Mouse (Mus musculus): ENCODE results near the gene Wwox.
"Not testable (repeated sequence)": the region's sequence is repeated elsewhere in the genome, so short reads cannot be mapped to it uniquely, and the experiment has no call there.

Gene Wwox

DNA sequence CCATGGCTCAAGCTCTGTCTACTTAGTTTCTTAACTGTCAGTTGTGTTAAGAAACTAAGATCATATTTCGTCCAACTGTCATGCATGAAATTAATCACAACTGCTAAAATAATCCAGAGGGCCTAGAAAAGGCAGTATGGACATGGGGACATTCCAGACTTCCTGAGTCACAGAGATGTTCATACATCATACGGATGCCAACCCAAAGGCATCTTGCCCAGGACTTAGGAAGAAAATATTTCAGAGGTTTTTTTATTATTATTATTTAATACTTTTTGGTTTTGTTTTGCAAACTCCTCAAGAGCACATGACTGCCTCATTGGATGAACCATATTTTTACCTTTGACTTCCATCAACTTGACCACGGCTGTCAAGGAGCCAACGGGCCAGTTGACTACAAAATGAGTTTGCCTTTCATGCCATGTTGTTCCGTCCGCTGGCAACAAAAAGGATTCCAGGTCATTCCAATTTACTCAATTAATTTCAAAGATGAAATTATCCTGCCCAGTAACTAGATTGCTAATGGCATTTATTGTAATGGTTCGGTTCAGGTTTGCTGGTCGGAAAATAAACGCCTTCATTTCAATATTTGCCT is 367.5 kb downstream of the Wwox start:
- no peak for DNase-seq (ENCODE audit: extremely low spot score)

- no peak for DNase-seq (ENCODE audit: extremely low spot score)
Observed at GRCm38 (mm10) chr8:114807676-114808426, 368.4 kb downstream of the Wwox start.

GRCm38 (mm10) chr8:114810470-114810869 is 371.0 kb downstream of the Wwox start:
- no peak for DNase-seq (ENCODE audit: extremely low spot score)

DNA sequence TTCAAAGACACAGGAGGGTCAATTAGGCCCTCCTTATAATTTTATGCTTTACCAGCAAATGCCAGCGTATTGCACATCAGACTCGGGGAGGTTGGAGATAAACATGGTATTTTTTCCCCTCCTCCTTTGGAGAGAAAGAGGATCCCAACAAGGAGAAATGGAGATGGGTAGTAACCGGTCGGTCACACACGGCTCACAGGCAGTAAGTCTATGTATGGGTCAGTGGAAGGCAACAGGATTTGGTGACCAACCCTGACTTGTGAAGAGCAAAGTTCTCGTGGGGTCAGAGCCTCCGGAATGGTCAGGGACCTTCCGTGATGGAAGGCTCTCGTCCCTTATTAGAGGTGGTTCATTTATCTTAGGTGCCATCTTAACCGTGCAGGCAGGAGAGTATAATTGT is 374.4 kb downstream of the Wwox start:
- no peak for DNase-seq (ENCODE audit: extremely low spot score)

DNA sequence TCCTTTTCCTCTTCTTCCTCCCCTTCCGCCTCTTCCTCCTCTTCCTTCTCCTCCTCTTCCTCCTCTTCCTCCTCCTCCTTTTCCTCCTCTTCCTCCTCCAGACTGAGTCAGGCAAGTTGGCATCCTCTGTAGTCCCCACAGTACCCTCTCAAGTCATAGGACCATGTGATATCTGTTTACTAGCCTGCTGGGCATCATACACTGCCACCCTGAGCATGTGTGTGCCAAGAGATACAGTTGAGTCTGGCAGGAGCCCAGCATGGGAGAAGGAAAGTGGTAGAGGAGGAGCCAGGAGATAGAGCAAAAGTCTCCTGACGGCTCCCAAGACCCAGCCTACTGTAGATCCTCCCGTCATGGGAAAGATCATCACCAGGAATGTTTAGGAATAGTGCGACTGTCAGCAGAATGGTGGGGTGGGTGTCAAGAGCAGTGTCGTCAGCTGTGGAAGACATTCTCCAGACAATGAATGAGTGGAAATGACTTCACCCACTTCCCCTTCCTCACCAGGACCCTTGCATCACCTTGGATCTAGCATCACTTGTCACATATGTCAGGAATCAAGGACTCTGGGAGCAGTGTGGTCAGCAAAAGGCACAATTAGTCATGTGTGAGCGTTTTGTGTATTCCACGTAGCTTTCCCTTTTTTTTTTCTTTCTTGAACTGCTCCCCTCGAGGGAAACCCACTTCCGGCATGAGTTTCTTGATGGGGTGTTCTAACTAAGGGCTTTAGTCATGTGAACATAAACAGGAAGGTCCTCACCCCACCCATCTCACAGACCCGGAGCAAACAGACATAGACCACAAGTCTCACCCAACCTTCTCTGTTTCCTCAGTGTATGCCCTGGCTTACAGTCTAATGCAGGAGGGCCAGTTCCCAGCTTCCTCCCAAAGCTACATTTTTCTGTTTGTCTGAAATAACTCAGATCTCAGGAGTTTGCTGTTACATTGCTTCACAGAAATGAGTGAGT is 375.6 kb downstream of the Wwox start:
- DNase-seq (ENCODE audit: extremely low spot score), result no peak

DNA sequence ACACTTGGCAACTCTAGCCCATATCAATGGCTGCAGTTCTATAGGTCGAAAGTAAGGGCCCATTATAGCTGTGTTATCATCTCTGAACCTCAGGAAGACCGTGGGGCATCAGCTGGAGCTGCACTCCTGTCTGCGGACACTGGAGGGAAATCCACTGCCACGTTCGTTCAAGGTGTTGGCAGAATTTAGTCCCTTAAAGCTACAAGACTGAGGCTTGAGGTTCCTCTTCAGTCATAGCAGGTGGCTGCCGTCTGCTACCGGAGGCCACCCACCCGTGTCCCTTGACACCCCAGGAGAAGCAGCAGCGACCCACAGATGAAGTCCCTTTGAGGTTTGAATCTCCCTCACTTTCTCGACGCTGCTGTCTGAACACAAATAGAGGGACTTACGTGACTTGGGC is 376.9 kb downstream of the Wwox start:
- DNase-seq (ENCODE audit: extremely low spot score), result no peak

GRCm38 (mm10) chr8:114816949-114817348 is 377.5 kb downstream of the Wwox start:
- DNase-seq (ENCODE audit: extremely low spot score), result peak; percentile 16

DNA sequence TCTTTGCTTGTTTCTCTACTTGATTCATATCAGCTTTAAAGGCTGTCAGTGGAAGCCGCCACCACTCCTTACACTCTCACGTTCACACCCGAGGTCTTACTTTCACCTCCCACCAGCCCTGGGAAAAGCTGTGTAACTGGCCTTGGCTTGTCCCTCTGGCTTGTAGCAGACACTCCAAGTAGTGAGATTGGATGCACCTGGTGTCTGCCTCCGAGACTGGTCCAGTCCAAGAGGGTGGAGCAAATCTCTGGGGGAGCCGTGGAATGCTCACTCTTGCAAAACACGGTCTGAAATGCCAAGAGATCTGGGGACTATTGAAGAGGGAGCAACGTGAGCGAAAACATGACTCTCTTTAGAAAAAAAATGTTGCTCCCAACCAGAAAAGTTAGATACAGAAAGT is 382.1 kb downstream of the Wwox start:
- no peak for DNase-seq (ENCODE audit: extremely low spot score)

- DNase-seq (ENCODE audit: extremely low spot score), result no peak
Observed at GRCm38 (mm10) chr8:114825460-114825859, 386.0 kb downstream of the Wwox start.

- no peak for DNase-seq (ENCODE audit: extremely low spot score)
Observed at GRCm38 (mm10) chr8:114826991-114827390, 387.5 kb downstream of the Wwox start.

- DNase-seq (ENCODE audit: extremely low spot score), result not testable (repeated sequence)
Observed at GRCm38 (mm10) chr8:114827810-114828209, 388.4 kb downstream of the Wwox start.

DNA sequence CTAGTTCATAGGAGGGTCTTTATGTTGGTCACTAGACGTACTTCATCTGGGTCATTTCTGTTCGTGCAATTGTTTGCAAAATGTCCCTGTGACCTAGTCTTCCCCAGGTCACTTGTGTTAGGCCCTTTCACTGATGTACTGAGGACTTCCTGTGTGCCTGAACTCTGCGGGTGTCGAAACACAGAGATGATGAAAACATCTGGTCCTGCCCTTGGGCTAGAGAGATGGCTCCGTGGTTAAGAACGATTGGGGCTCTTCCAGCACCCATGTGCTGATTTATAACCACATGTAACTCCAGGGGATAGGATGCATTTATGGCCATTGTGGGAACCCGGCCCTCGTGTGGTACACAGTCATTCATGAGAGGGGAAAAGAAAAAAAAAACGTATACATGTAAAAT is 392.1 kb downstream of the Wwox start:
- DNase-seq (ENCODE audit: extremely low spot score), result no peak

GRCm38 (mm10) chr8:114832251-114832774 is 392.9 kb downstream of the Wwox start:
- no peak for DNase-seq (ENCODE audit: extremely low spot score)

- DNase-seq (ENCODE audit: extremely low spot score), result no peak
Observed at GRCm38 (mm10) chr8:114834730-114835129, 395.3 kb downstream of the Wwox start.

DNA sequence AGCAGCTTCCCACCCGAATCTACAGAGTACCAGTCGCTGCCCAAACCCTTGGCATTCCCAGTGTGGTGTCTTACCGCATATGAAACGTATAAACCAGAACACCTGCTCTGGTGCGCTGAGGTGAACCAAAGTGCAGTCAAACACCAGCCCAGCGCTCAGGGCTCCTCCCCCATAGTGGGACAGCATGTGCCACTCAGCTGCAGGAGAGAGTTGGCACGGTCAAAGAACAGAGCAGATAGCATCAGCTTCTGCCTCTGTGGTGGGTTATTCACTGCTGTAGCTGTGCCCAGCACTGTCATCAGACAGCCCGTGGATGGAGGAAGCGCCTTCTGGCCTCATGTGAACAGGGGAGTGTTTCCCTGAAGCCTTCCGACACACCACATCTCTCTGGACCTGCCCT is 400.5 kb downstream of the Wwox start:
- no peak for DNase-seq (ENCODE audit: extremely low spot score)

DNA sequence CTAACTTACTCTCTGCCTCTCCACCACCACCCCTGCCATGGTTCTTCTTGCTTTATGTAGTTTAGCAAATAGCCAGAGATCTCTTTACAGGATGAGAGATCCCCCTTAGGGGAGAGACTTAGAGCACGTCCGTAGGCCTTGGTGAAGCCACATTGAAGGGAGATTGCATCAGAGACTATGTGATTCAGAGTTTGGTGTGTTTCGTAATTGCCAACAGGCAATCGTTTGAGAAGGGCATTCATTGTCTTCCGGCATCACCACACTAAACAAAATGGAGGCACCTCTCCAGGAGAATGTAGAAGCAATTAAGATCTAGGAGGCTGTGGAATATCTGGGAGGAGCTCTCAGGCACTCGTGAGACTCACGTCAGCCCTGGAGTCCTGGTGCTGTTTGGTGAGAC is 408.2 kb downstream of the Wwox start:
- DNase-seq (ENCODE audit: extremely low spot score), result no peak

DNA sequence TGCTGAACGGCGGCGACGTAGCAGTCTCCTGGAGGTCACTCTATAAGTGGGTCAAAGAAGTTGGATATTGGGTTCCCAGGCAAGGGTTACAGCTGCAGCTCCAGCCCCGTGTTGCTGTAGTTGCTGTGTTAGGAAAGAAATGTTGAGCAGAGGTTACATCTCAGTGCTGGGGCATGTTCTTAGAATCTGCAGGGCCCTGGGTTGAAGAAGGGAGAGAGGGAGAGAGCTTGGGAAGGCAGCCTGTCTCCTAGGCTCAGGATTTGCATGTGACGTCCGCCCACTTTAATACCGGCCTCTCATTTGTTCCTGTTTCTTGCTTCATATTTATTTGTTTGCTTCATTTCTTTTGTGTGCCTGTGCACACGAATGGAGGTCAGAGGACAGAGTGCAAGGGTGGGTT is 410.0 kb downstream of the Wwox start:
- no peak for DNase-seq (ENCODE audit: extremely low spot score)

- DNase-seq (ENCODE audit: extremely low spot score), result peak; percentile 37
Observed at GRCm38 (mm10) chr8:114850014-114850870, 410.8 kb downstream of the Wwox start.

DNA sequence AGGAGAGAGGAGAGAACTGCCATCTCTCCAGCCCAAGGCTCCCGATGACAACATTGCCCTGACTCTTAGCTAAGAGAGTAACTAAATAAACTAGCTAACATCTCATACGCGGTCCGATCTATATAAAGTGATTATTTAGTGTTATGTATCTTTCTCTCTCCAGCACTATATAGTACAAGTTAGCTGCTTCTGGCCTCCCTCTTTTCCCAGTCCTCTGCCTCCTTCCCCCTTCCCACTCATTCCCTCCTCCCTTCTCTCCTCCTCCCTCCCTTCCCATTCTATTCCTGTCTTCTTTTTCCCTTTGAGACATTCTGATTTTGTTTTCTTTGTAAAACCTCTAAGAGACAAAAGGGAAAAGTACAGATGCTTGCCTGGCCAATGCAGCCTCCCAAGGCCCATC is 414.3 kb downstream of the Wwox start:
- DNase-seq (ENCODE audit: extremely low spot score), result no peak

GRCm38 (mm10) chr8:114855833-114856232 is 416.4 kb downstream of the Wwox start:
- peak; percentile 39 for DNase-seq (ENCODE audit: extremely low spot score)

DNA sequence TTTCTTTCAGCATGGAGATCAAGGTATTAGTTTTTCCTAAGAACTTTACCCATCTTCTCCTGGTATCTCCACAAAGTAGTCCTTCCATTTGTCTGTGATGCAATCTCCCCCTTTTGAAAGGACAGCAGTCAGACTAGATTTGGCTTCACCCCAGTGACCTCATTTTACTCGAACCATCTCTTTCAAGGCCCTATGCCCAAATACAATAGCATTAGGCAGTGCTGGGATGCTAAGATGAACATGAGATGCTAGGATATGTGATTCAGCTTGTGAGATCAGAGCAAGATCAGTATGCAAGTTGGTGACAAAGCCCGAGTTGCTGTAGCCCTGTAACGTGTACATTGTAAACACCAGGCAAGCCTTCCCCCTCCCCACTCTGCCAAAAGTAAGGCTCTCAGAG is 426.5 kb downstream of the Wwox start:
- DNase-seq (ENCODE audit: extremely low spot score), result no peak
